Mouse (Mus musculus): ENCODE data around the gene Slc41a3.
"Not testable (repeated sequence)": the region's sequence is repeated elsewhere in the genome, so short reads cannot be mapped to it uniquely, and the experiment has no call there.

Gene Slc41a3

DNA sequence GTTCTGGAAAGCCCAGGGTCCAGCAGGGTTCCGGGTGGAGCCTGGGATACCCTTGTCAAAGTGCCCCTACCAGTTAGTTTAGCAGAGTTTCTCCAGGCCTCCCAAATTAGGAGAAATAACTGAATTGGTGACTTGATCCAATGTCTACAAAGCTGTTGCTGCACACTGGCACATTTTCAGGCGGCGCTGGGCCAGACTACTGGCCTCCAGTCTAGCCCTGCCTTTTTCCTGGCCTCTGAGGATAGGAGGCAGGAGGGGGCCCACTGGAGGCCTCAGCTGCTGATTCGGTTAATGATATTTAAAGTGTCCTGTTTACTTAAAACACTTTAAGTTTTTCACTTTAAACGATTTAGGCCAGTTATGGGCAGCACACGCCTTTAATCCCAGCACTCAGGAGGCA is 19.7 kb downstream of the Slc41a3 start:
- DNase-seq (ENCODE audit: low read depth, low spot score): no peak

DNA sequence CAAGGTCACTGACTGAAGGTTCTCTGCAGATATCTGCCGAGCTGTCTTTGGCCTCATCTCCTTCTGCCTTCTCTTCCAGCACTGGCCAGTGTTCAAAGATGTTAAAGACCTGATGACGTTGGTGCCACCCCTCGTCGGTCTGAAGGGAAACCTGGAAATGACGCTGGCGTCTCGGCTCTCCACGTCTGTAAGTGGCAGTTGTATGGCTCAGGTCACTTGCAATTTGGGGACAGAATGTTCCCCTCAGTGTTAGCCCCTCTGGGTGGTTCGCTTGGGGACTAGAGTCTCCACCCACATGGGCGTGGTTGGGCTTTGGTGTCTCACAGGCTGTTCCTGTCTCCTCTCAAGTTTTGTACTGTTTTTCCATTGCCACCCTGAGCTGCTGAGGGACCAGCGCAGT is 20.2 kb downstream of the Slc41a3 start:
- DNase-seq (ENCODE audit: low read depth, low spot score): peak; percentile 79

- DNase-seq (ENCODE audit: low read depth, low spot score): no peak
These were observed 20.9 kb downstream of the Slc41a3 start for GRCm38 (mm10) chr6:90625207-90625994.

GRCm38 (mm10) chr6:90627556-90627955 is 23.0 kb downstream of the Slc41a3 start:
- no peak for DNase-seq (ENCODE audit: low read depth, low spot score)

- no peak for DNase-seq (ENCODE audit: low read depth, low spot score)
These were observed 25.0 kb downstream of the Slc41a3 start for GRCm38 (mm10) chr6:90629506-90629905.

DNA sequence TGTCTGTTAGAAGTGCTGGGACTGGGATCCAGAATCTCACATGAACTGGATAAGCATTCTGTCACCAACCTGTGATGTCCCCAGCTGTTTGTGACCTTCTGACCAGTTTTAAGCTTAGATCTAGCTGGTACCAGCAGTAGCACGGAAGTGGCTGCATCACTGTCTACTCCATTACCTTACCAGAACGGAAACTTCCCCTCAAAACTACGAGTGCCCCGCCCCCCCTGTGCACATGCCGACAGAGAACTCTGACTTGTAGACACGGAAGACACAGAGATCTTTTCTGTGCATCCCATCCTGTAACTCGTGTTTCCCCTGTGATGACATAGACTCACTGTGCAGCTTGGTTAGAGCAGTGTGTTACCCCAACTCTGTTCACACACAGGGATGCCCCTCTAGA is 25.9 kb downstream of the Slc41a3 start:
- DNase-seq (ENCODE audit: low read depth, low spot score): no peak

DNA sequence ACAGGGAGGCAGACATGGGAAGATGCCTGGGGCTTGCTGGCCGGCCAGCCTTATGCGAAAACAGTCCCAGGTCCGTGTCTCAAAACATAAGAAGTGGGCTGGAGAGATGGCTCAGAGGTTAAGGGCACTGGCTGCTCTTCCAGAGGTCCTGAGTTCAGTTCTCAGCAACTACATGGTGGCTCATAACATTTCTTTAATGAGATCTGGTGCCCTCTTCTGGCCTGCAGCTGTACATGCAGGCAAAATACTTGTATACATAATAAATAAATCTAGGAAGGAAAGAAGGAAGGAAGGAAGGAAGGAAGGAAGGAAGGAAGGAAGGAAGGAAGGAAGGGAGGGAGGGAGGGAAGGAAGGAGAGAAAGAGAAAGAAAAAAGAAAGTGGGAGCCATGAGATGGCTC is 28.0 kb downstream of the Slc41a3 start:
- not testable (repeated sequence) for DNase-seq (ENCODE audit: low read depth, low spot score)

- no peak for DNase-seq (ENCODE audit: low read depth, low spot score)
These were observed 30.6 kb downstream of the Slc41a3 start for GRCm38 (mm10) chr6:90635081-90635480.

- no peak for DNase-seq (ENCODE audit: low read depth, low spot score)
These were observed 31.1 kb downstream of the Slc41a3 start for GRCm38 (mm10) chr6:90635611-90636010.

- DNase-seq (ENCODE audit: low read depth, low spot score): no peak
These were observed 38.5 kb downstream of the Slc41a3 start for GRCm38 (mm10) chr6:90643057-90643456.

- no peak for DNase-seq (ENCODE audit: low read depth, low spot score)
These were observed 40.4 kb downstream of the Slc41a3 start for GRCm38 (mm10) chr6:90644965-90645364.

- DNase-seq (ENCODE audit: low read depth, low spot score): no peak
These were observed 43.9 kb downstream of the Slc41a3 start for GRCm38 (mm10) chr6:90648391-90648790.

- no peak for DNase-seq (ENCODE audit: low read depth, low spot score)
These were observed 44.8 kb downstream of the Slc41a3 start for GRCm38 (mm10) chr6:90649279-90649678.

GRCm38 (mm10) chr6:90650634-90651033 is 46.1 kb downstream of the Slc41a3 start:
- no peak for DNase-seq (ENCODE audit: low read depth, low spot score)

DNA sequence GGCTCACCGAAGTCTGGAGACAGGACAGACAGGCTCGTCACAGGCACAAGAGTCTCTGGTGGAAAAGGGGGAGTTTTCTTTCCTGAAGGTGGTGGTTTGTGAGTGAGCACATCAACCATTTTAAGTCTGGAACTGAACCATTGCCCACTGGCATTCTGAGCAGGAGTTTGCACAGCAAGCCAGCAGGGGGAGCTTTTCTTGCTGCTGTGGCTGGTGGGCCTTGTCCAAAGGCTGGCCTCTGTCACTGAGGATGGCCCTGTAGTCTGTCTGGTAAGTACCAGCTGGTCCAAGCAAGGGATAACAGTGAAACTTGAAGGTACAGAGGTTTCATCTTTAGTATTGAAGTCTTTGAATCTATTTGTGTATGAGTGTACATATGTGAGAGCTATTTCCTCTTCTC is 49.2 kb downstream of the Slc41a3 start:
- peak; percentile 58 for DNase-seq (ENCODE audit: low read depth, low spot score)

DNA sequence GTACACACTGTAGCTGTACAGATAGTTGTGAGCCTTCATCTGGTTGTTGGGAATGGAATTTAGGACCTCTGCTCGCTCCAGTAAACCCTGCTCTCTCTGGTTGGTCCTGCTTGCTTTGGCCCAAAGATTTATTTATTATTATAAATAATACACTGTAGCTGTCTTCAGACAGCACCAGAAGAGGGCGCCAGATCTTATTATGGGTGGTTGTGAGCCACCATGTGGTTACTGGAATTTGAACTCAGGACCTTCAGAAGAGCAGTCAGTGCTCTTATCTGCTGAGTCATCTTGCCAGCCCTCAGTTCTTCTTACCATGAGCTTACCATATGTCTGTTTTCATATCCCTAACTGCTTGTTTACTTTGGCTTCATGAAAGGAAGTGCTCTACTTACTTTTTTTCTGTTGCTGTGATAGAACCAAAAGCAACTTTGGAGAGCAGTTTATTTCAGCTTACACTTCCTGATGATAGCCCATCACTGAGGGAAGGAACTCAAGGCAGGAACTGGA is 51.9 kb downstream of the Slc41a3 start:
- DNase-seq (ENCODE audit: low read depth, low spot score): not testable (repeated sequence)

DNA sequence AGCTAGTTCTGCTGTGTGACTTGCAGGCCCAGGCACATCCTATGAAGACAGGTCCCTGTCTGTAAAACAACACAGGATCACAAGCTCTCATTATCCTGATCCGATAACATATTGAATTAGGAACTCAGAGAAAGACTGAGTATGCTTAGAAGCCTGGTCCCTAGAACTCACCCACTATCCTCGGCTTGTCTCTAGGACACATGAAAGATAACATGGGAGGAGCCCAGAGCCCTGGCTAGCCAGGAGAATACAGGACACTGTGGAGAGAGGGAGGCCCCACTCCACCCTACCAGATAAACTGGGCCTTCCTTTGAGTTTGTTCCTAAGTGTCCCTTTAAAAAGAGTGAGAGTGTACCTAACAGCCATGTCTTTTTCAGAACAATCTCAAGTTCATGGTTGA is 55.4 kb downstream of the Slc41a3 start:
- no peak for DNase-seq (ENCODE audit: low read depth, low spot score)

DNA sequence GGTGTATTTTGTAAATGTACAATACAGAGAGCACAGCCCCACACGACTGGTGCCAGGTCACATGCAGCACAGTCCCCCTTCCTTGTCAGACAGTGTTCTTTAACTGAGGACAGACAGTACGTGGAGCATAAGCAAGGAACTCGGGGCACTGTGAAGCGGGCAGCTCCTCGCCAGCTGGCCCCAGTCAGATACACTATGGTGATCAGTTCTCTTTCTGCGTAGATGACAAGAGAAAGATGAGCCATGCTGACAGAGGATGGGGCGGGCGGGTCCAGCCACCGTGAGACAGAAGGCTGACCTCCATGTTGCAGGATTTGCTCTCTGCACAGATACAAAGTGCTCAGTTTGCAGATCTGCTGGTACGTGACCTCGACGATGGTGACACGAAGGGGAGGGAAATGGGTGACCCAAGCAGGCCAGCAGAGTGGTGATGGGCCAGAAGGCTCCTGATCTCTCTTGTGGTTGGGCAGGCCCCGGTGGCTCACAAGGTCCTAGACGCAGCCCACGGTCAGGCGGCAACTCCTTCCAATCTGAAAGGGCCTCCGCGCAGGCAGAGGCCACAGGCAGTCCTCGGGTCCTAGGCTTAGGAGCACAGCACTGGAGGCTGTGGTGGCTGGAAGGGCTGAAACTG is 56.0 kb downstream of the Slc41a3 start:
- no peak for DNase-seq (ENCODE audit: low read depth, low spot score)

DNA sequence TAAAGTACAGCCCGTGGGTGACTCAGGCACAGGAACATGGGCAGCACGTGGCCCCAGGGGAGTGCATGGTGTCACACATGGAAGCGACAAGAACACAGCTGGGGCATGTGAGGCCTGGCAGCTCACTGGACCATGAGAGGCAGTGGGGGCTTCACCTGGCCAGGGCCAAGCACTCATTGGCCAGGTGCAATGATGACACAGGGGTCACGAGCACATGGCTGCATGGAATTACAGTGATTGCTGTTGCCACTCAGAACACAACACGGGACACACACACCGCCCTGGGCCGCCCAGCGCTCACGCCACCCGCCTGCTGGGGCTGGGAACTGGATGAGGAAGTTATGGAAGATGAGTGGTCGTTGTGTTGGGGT is 56.5 kb downstream of the Slc41a3 start:
- DNase-seq (ENCODE audit: low read depth, low spot score): no peak

- no peak for DNase-seq (ENCODE audit: low read depth, low spot score)
These were observed 57.6 kb downstream of the Slc41a3 start for GRCm38 (mm10) chr6:90662148-90662547.

DNA sequence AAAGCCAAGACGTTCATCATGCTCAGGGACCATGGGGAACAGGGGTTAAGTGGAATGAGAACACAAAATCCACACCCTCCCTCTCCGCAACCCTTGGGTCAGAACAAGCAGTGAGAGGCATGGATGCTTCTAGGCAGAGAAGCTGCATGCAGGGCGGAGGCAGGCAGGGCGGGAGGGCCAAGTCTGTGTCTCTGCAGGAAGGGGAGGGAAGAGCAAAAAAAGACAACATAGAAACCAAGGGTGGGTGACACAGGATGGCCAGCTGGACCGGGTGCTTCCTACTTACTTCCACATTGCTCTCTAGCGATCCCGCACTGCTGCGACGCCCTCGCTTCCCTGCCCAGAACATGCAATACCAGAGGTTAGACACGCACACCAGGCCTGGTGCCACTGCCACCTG is 59.2 kb downstream of the Slc41a3 start:
- DNase-seq (ENCODE audit: low read depth, low spot score): no peak

- no peak for DNase-seq (ENCODE audit: low read depth, low spot score)
These were observed 64.2 kb downstream of the Slc41a3 start for GRCm38 (mm10) chr6:90668693-90669092.

GRCm38 (mm10) chr6:90678759-90679158 is 74.2 kb downstream of the Slc41a3 start:
- DNase-seq (ENCODE audit: low read depth, low spot score): no peak
